Mouse (Mus musculus) ES-Bruce4 (cell line): ENCODE measurements around the gene Insc. TPM values are rescaled to one million over a fixed set of nuclear protein-coding genes. Genes with fewer than 3 reads are reported as not detected.

Source experiments
- H3K27ac ChIP-seq: 2 replicates; pipeline ENCODE4 v1.5.1; 2012; ENCODE audit warnings: low read length, inconsistent platforms; ENCODE audit not compliant: insufficient read depth
- H3K27me3 ChIP-seq: 2 replicates; pipeline ENCODE4 v1.6.1; 2012; ENCODE audit warnings: mild to moderate bottlenecking, low read length, inconsistent platforms; ENCODE audit not compliant: control insufficient read depth, poor library complexity, insufficient read depth, severe bottlenecking
- H3K36me3 ChIP-seq: 2 replicates; pipeline ENCODE4 v1.6.1; 2012; ENCODE audit warnings: inconsistent platforms, mild to moderate bottlenecking, low read length, moderate library complexity; ENCODE audit not compliant: control insufficient read depth, poor library complexity, insufficient read depth, severe bottlenecking
- H3K4me1 ChIP-seq: one replicate; pipeline ENCODE4 v1.8.1; 2011; ENCODE audit warnings: low read length; ENCODE audit not compliant: control insufficient read depth, insufficient read depth
- H3K4me3 ChIP-seq: 2 replicates; pipeline ENCODE4 v1.5.1; 2011; ENCODE audit warnings: low read depth, mild to moderate bottlenecking, low read length
- H3K9ac ChIP-seq: 2 replicates; pipeline ENCODE4 v1.6.1; 2012; ENCODE audit warnings: low read depth, mild to moderate bottlenecking, inconsistent platforms; ENCODE audit not compliant: poor library complexity, severe bottlenecking
- H3K9me3 ChIP-seq: replicated peaks from 2 replicates; pipeline ENCODE4 v1.6.1; 2012; ENCODE audit warnings: mild to moderate bottlenecking, low read length, inconsistent platforms; ENCODE audit not compliant: control insufficient read depth, poor library complexity, insufficient read depth, severe bottlenecking
- CTCF ChIP-seq: IDR thresholded peaks from one replicate; pipeline ENCODE4 v1.8.1; 2011; ENCODE audit warnings: low read depth, low read length
- EP300 ChIP-seq: IDR thresholded peaks from 2 replicates; pipeline ENCODE4 v1.6.1; 2011; ENCODE audit warnings: low read depth, low read length; ENCODE audit not compliant: insufficient read depth
- POLR2A ChIP-seq: IDR thresholded peaks from one replicate; pipeline ENCODE4 v1.8.1; 2011; ENCODE audit warnings: low read length; ENCODE audit not compliant: insufficient read depth
- polyA plus RNA-seq: library from polyadenylated mRNA; stranded (reverse); fragments of >200 nt; gene quantifications from 2 replicates; pipeline ENCODE4 v1.2.4, GENCODE M21; 2011; ENCODE audit warnings: low read depth; ENCODE audit not compliant: missing spikeins, insufficient read depth, insufficient read length

Gene Insc
- polyA plus RNA-seq, 1 experiment = not detected

GRCm38 (mm10) chr7:114769041-114769440 lies 25.5 kb downstream of the Insc start:
- no peaks in the 10 kb centered on the region; the same call in 1 of the 2 replicates for H3K27me3 ChIP-seq
- H3K9me3 ChIP-seq = no peaks in the 10 kb centered on the region
- no peak overlapping the region for H3K4me3 ChIP-seq
- H3K27ac ChIP-seq = no peak overlapping the region
- H3K9ac ChIP-seq = no peak overlapping the region
- H3K4me1 ChIP-seq = no peaks in the 10 kb centered on the region
- no peaks in the 10 kb centered on the region for H3K36me3 ChIP-seq
- no peak for TF ChIP-seq EP300
- TF ChIP-seq CTCF = no peak
- TF ChIP-seq POLR2A = no peak

GRCm38 (mm10) chr7:114770586-114770985 lies 27.1 kb downstream of the Insc start:
- H3K36me3 ChIP-seq = no peaks in the 10 kb centered on the region
- H3K9me3 ChIP-seq = no peaks in the 10 kb centered on the region
- no peak overlapping the region for H3K9ac ChIP-seq
- H3K27ac ChIP-seq = no peak overlapping the region
- H3K27me3 ChIP-seq = no peaks in the 10 kb centered on the region; the same call in 1 of the 2 replicates
- H3K4me1 ChIP-seq = no peaks in the 10 kb centered on the region
- TF ChIP-seq EP300 = no peak
- TF ChIP-seq POLR2A = no peak
- no peak for TF ChIP-seq CTCF
- H3K4me3 ChIP-seq = no peak overlapping the region

GRCm38 (mm10) chr7:114771801-114772200 lies 28.3 kb downstream of the Insc start:
- Histone ChIP-seq H3K9me3 (no peaks in the 10 kb centered on the region), H3K4me3 (no peak overlapping the region), H3K36me3 (no peaks in the 10 kb centered on the region), H3K4me1 (no peaks in the 10 kb centered on the region), H3K9ac (no peak overlapping the region), H3K27ac (no peak overlapping the region), H3K27me3 (no peaks in the 10 kb centered on the region; the same call in 1 of the 2 replicates)
- TF ChIP-seq EP300 (no peak), POLR2A (no peak), CTCF (no peak)

- H3K36me3 ChIP-seq = no peaks in the 10 kb centered on the region
- H3K9ac ChIP-seq = no peak overlapping the region
- H3K27me3 ChIP-seq = no peaks in the 10 kb centered on the region
- TF ChIP-seq POLR2A = no peak
- TF ChIP-seq EP300 = no peak
- TF ChIP-seq CTCF = no peak
- no peak overlapping the region for H3K27ac ChIP-seq
- H3K4me1 ChIP-seq = no peaks in the 10 kb centered on the region
- no peak overlapping the region for H3K4me3 ChIP-seq
- H3K9me3 ChIP-seq = no peaks in the 10 kb centered on the region
Observed at GRCm38 (mm10) chr7:114773781-114774180, 30.3 kb downstream of the Insc start.

GRCm38 (mm10) chr7:114775856-114776255 lies 32.4 kb downstream of the Insc start:
- no peaks in the 10 kb centered on the region for H3K9me3 ChIP-seq
- no peak overlapping the region for H3K9ac ChIP-seq
- H3K27me3 ChIP-seq = no peaks in the 10 kb centered on the region
- no peaks in the 10 kb centered on the region for H3K36me3 ChIP-seq
- no peak overlapping the region for H3K4me3 ChIP-seq
- no peak overlapping the region for H3K27ac ChIP-seq
- H3K4me1 ChIP-seq = no peaks in the 10 kb centered on the region
- TF ChIP-seq EP300 = no peak
- TF ChIP-seq POLR2A = no peak
- TF ChIP-seq CTCF = no peak

- Histone ChIP-seq H3K36me3 (no peaks in the 10 kb centered on the region), H3K27ac (no peak overlapping the region), H3K27me3 (no peaks in the 10 kb centered on the region), H3K9me3 (no peaks in the 10 kb centered on the region), H3K9ac (no peak overlapping the region), H3K4me3 (no peak overlapping the region), H3K4me1 (no peaks in the 10 kb centered on the region)
- TF ChIP-seq POLR2A = no peak
Observed at GRCm38 (mm10) chr7:114778156-114778770, 34.8 kb downstream of the Insc start.
